Mouse (Mus musculus): ENCODE measurements around the gene Vps13c. TPM values are rescaled to one million over a fixed set of nuclear protein-coding genes. Genes with fewer than 3 reads are reported as not detected.

Gene Vps13c
- polyA plus RNA-seq, 1 experiment from 2014 or later = 9.9 TPM

DNA sequence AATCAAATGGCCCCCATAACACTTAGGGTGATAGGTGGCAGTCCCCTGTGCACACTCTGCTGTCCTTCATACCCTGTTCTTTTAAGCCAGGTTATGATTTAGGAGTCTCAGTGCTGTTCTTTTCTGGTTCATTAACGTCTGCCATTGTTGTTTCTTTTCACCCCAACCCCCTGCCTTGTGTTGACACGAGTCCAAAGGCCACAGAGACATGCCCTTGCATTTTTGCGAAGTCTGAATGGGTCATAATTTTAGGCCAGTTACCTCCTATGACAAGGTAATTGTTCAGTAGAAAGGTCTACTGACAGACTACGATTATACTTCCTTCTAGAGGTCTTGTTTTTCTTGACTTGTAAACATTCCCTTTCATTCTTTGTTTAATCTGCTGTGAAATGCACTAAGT is 23.8 kb downstream of the Vps13c start:
- Histone ChIP-seq H3K27me3 (ENCODE audit: control insufficient read depth, insufficient read depth, low read depth, low read length) (no peaks in the 10 kb centered on the region), H3K4me3 (ENCODE audit: low read depth, low read length) (no peak overlapping the region), H3K36me3 (ENCODE audit: control insufficient read depth, insufficient read depth, low read length) (0 out of 2 replicates have a peak, but pooled peaks cover 3% of the 10 kb centered on the region), H3K4me1 (ENCODE audit: control insufficient read depth, insufficient read depth, low read length) (peaks cover 2% of the 10 kb centered on the region; the same call in 1 of the 2 replicates), H3K9ac (ENCODE audit: low read depth, low read length) (no peak overlapping the region), H3K9me3 (replicated peaks; ENCODE audit: control insufficient read depth, low read length, poor library complexity, severe bottlenecking) (no peaks in the 10 kb centered on the region), H3K27ac (ENCODE audit: low read length) (no peak overlapping the region), H3K4me2 (ENCODE audit: low read length) (no peak overlapping the region)
- ATAC-seq = no peak
- WGBS = 45% methylated on average over 4 of the region's 4 CpGs

GRCm38 (mm10) chr9:67865411-67865810 is 25.2 kb downstream of the Vps13c start:
- H3K27ac ChIP-seq (ENCODE audit: low read length) = no peak overlapping the region

GRCm38 (mm10) chr9:67867411-67867810 is 27.2 kb downstream of the Vps13c start:
- H3K4me3 ChIP-seq (ENCODE audit: low read depth, low read length) = no peak overlapping the region
- 69% methylated on average over 6 of the region's 6 CpGs for WGBS
- no peak for ATAC-seq
- H3K36me3 ChIP-seq (ENCODE audit: control insufficient read depth, insufficient read depth, low read length) = no peaks in the 10 kb centered on the region
- H3K27me3 ChIP-seq (ENCODE audit: control insufficient read depth, insufficient read depth, low read depth, low read length) = no peaks in the 10 kb centered on the region
- H3K9ac ChIP-seq (ENCODE audit: low read depth, low read length) = no peak overlapping the region
- no peak overlapping the region for H3K4me2 ChIP-seq (ENCODE audit: low read length)
- H3K4me1 ChIP-seq (ENCODE audit: control insufficient read depth, insufficient read depth, low read length) = peaks cover 2% of the 10 kb centered on the region; the same call in 1 of the 2 replicates
- H3K9me3 ChIP-seq (replicated peaks; ENCODE audit: control insufficient read depth, low read length, poor library complexity, severe bottlenecking) = no peaks in the 10 kb centered on the region
- no peak overlapping the region for H3K27ac ChIP-seq (ENCODE audit: low read length)

More at GRCm38 (mm10) chr9:67865411-67865810, 25.2 kb downstream of the Vps13c start:
- Histone ChIP-seq H3K9ac (ENCODE audit: low read depth, low read length) (no peak overlapping the region), H3K36me3 (ENCODE audit: control insufficient read depth, insufficient read depth, low read length) (0 out of 2 replicates have a peak, but pooled peaks cover 3% of the 10 kb centered on the region), H3K9me3 (replicated peaks; ENCODE audit: control insufficient read depth, low read length, poor library complexity, severe bottlenecking) (no peaks in the 10 kb centered on the region), H3K4me3 (ENCODE audit: low read depth, low read length) (no peak overlapping the region), H3K4me1 (ENCODE audit: control insufficient read depth, insufficient read depth, low read length) (peaks cover 2% of the 10 kb centered on the region; the same call in 1 of the 2 replicates), H3K27me3 (ENCODE audit: control insufficient read depth, insufficient read depth, low read depth, low read length) (no peaks in the 10 kb centered on the region), H3K4me2 (ENCODE audit: low read length) (no peak overlapping the region)
- no peak for ATAC-seq
- WGBS = 71% methylated on average over 7 of the region's 7 CpGs

GRCm38 (mm10) chr9:67869691-67870450 is 29.7 kb downstream of the Vps13c start:
- no peak for ATAC-seq
- Histone ChIP-seq H3K9ac (ENCODE audit: low read depth, low read length) (no peak overlapping the region), H3K27ac (ENCODE audit: low read length) (no peak overlapping the region), H3K4me1 (ENCODE audit: control insufficient read depth, insufficient read depth, low read length) (no peaks in the 10 kb centered on the region), H3K4me3 (ENCODE audit: low read depth, low read length) (no peak overlapping the region), H3K4me2 (ENCODE audit: low read length) (no peak overlapping the region), H3K27me3 (ENCODE audit: control insufficient read depth, insufficient read depth, low read depth, low read length) (no peaks in the 10 kb centered on the region), H3K36me3 (ENCODE audit: control insufficient read depth, insufficient read depth, low read length) (no peaks in the 10 kb centered on the region), H3K9me3 (replicated peaks; ENCODE audit: control insufficient read depth, low read length, poor library complexity, severe bottlenecking) (no peaks in the 10 kb centered on the region)
- WGBS = 92% methylated on average over 16 of the region's 16 CpGs

DNA sequence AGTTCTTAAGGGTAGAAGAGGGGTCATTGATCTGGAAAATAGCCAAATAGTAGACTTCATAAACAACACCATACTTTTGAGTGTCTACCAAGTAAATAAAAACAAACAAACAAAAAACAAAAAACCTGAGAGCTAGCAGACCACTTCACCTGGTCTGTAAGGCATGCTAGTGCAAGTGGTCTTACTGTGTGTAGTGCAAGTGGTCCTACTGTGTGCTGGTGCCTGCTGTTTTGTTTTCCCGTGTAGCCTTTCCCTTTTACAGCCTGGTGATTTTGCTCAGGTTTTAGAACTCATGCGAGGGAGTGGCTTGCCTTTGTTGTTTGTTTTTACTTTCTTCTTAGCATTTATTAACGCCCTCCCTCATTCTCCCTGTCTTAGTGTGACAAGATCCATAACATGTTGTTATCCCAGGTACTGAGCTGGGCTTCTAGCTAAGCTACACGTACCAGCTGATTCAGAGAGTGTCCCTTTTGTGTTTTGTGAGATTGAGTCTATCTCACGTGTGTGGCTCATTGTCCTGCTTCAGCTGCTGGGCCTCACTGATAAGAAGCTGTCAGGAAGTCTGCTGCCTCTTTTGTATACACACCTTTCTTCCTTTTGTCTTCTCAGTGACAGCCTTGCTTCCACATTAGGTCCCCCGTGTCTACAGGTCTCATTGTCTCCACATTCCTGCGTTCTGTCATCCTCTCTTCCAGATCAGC is 34.5 kb downstream of the Vps13c start:
- Histone ChIP-seq H3K27ac (ENCODE audit: low read length) (no peak overlapping the region), H3K27me3 (ENCODE audit: control insufficient read depth, insufficient read depth, low read depth, low read length) (no peaks in the 10 kb centered on the region), H3K36me3 (ENCODE audit: control insufficient read depth, insufficient read depth, low read length) (no peaks in the 10 kb centered on the region), H3K4me1 (ENCODE audit: control insufficient read depth, insufficient read depth, low read length) (no peaks in the 10 kb centered on the region), H3K9ac (ENCODE audit: low read depth, low read length) (no peak overlapping the region), H3K9me3 (replicated peaks; ENCODE audit: control insufficient read depth, low read length, poor library complexity, severe bottlenecking) (no peaks in the 10 kb centered on the region), H3K4me3 (ENCODE audit: low read depth, low read length) (no peak overlapping the region), H3K4me2 (ENCODE audit: low read length) (no peak overlapping the region)
- no peak for ATAC-seq
- 80% methylated on average over 7 of the region's 7 CpGs for WGBS

GRCm38 (mm10) chr9:67875337-67875736 is 35.1 kb downstream of the Vps13c start:
- 56% methylated on average over 2 of the region's 2 CpGs for WGBS
- Histone ChIP-seq H3K27me3 (ENCODE audit: control insufficient read depth, insufficient read depth, low read depth, low read length) (no peaks in the 10 kb centered on the region), H3K9me3 (replicated peaks; ENCODE audit: control insufficient read depth, low read length, poor library complexity, severe bottlenecking) (no peaks in the 10 kb centered on the region), H3K9ac (ENCODE audit: low read depth, low read length) (no peak overlapping the region), H3K4me1 (ENCODE audit: control insufficient read depth, insufficient read depth, low read length) (no peaks in the 10 kb centered on the region), H3K27ac (ENCODE audit: low read length) (no peak overlapping the region), H3K4me2 (ENCODE audit: low read length) (no peak overlapping the region), H3K36me3 (ENCODE audit: control insufficient read depth, insufficient read depth, low read length) (no peaks in the 10 kb centered on the region), H3K4me3 (ENCODE audit: low read depth, low read length) (no peak overlapping the region)
- no peak for ATAC-seq

GRCm38 (mm10) chr9:67877081-67877718 is 37.0 kb downstream of the Vps13c start:
- H3K27me3 ChIP-seq (ENCODE audit: control insufficient read depth, insufficient read depth, low read depth, low read length) = no peaks in the 10 kb centered on the region
- no peak overlapping the region for H3K27ac ChIP-seq (ENCODE audit: low read length)
- 0 out of 2 replicates have a peak, but pooled peaks cover 2% of the 10 kb centered on the region for H3K36me3 ChIP-seq (ENCODE audit: control insufficient read depth, insufficient read depth, low read length)
- WGBS = 89% methylated on average over 14 of the region's 14 CpGs
- no peak overlapping the region for H3K4me3 ChIP-seq (ENCODE audit: low read depth, low read length)
- no peak for ATAC-seq
- H3K4me1 ChIP-seq (ENCODE audit: control insufficient read depth, insufficient read depth, low read length) = no peaks in the 10 kb centered on the region
- H3K9me3 ChIP-seq (replicated peaks; ENCODE audit: control insufficient read depth, low read length, poor library complexity, severe bottlenecking) = no peaks in the 10 kb centered on the region
- H3K9ac ChIP-seq (ENCODE audit: low read depth, low read length) = no peak overlapping the region
- no peak overlapping the region for H3K4me2 ChIP-seq (ENCODE audit: low read length)

DNA sequence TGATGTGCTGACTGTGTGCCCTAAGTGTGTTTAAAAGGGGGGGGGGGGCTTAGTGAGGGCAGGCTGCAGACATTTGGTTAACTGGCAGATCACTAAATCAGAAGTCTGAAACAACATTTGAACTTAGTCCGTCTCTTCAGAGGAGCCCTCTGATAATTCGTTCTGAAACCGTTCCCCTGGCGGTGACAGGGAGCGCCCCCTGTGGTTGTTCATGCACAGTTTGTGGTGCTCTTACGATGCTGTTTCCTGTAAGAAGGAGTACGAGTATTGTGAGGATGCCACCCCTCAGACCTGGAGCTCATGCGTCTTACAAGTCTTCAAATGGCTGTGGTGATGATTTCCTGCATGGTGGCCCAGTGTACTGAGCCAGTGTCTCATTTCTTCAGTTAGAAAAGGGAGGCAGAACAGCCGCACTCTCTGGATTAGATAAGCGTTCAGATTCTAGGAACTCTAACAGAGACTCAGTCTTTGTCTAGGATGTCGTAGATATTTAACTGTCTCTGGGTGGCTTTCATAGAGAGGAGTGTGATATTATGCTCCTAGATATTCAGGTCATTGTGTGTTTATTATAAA is 38.1 kb downstream of the Vps13c start:
- Histone ChIP-seq H3K4me1 (ENCODE audit: control insufficient read depth, insufficient read depth, low read length) (no peaks in the 10 kb centered on the region), H3K27ac (ENCODE audit: low read length) (no peak overlapping the region), H3K27me3 (ENCODE audit: control insufficient read depth, insufficient read depth, low read depth, low read length) (no peaks in the 10 kb centered on the region), H3K4me2 (ENCODE audit: low read length) (no peak overlapping the region), H3K4me3 (ENCODE audit: low read depth, low read length) (no peak overlapping the region), H3K9me3 (replicated peaks; ENCODE audit: control insufficient read depth, low read length, poor library complexity, severe bottlenecking) (no peaks in the 10 kb centered on the region), H3K36me3 (ENCODE audit: control insufficient read depth, insufficient read depth, low read length) (0 out of 2 replicates have a peak, but pooled peaks cover 2% of the 10 kb centered on the region), H3K9ac (ENCODE audit: low read depth, low read length) (no peak overlapping the region)
- no peak for ATAC-seq
- 93% methylated on average over 11 of the region's 11 CpGs for WGBS

Data from midbrain, embryonic 16.5 days (tissue).